Mouse (Mus musculus) adrenal gland, adult 2 months (tissue): Measurements from ENCODE around the gene Hbq1b. TPM values are rescaled to one million over a fixed set of nuclear protein-coding genes. Genes with fewer than 3 reads are reported as not detected.

ENCODE experiments used
- DNase-seq: peaks from one replicate; pipeline ENCODE4 v3.0.0; 2021
- long read RNA-seq: library from polyadenylated mRNA; stranded (forward); transcript quantifications from one replicate; pipeline ENCODE4 v2.0.0, GENCODE M21; 2021
- polyA plus RNA-seq: library from polyadenylated mRNA; depleted of rRNA; stranded (reverse); fragments of >200 nt; gene quantifications from 2 replicates; pipeline ENCODE4 v1.2.3, GENCODE M21; 2012; rRNA removed
- total RNA-seq, 2 experiments: library from RNA; stranded (reverse); gene quantifications; 2 replicates each; pipeline ENCODE4 v1.2.3; 2021

Gene Hbq1b
- total RNA-seq (under 1 TPM in 1 of 2 experiments, not detected in 1; 0.75 TPM), polyA plus RNA-seq (0.36 TPM in 1 of 2 replicates, not detected in the other)
- long read RNA-seq: 0 reads

DNA sequence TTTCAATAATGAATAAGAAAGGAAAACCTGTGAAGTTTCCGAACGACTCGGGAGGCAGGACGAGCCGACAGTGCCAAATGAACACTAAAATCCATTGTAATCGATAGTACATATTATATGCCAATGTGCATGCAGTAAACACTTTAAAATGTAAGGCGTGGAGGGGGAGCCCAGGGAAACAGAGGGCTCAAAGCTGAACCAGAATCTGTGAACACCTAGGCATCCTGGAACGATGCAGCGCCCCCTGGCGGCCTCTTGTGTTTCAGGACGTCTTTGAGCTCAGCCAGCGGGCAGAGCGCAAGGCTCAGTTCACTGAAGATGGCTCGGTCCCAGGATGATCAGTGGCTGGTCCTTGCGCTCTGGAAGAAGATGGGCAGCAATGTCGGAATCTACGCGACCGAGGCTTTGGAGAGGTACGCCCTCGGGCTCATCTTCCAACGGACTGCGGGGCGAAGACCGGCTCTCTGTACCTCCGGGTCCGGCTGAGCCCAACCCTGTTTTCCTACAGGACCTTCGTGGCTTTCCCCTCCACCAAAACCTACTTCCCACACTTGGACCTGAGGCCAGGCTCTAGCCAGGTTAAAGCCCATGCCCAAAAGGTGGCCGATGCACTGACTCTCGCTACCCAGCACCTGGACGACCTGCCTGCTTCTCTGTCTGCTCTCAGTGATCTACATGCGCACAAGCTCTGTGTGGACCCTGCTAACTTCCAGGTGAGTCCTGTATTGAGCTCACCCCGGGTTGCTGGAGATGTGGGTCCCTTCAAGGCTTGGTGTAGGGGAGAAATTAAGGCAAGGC, at the start of gene Hbq1b:
TSS of gene Hbq1b (plus strand) at position 271 of the 798 bp plus-strand sequence.
- peak; percentile 81 for DNase-seq

DNA sequence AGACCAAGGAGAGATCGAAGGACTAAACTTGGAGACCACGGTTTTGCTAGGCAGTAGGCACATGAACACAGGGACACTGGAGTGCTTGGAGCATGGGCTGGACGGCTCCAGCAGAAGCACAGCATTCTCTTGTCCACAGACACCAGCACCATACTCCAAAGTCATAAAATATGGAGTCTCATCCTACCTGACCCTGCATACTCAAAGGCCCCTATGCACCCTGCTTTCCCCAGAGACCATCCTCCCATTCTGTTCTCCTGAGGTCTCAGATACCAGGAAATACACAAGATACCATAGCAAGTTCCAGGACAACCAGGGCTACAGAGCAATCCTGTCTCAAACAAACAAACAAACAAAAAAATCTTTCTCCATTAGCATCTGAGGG, 49.4 kb upstream of the Hbq1b start:
- no peak for DNase-seq

DNA sequence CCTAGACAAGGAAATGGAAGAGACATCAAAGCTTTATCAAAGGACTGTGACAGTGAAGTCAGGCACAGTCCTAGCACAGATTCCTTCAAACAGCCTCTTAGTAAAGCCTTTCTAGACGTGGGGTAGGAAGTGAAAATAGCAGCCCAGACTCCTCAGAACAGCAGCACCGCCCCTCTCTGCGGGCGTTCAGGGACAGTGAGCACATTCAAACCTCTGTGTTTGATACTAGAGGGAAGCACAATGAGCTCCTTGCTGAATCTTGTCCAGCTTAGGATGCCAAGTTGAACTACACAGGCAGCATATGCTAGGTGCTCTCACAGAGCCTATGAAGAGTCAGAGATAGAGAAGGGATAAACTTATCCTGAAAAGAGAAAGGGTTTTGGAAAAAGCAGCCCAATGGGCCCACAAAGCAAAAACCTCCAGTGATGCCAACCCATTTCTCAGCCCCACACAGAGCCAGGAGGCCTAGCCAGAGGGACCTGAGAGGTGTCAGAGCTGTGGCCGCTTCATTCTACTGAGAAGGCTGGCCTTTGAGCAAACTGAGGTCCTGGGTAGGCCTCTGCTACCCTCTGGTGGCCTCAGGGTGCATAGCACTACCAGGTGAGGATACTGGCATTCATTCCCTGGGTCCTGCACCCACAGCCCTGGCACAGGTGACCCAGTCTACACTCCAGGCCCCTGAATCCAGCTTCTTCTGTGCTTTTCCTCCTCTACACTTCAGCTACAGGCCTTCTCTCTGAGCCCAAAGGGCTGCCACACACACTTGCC, 48.5 kb upstream of the Hbq1b start:
- DNase-seq: peak; percentile 78

DNA sequence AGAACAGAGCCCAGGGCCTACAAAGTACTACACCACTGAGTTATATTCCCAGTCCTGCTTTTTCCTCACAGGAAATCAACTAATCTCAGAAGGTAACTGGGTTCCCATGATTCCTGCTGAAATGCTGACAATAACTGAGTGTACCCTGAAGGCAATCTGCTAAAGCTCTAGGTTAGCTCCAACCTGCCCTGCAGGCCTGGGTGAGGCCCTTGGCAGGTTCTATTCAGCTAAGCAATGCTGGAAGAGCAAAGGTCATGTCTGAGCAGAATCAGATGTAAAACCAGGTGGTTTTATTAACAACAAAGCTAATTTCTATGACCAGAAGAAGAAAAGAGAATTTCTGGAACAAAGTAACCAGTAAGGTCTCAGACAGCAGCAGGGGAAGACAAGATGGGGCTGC, 45.4 kb upstream of the Hbq1b start:
- no peak for DNase-seq

DNA sequence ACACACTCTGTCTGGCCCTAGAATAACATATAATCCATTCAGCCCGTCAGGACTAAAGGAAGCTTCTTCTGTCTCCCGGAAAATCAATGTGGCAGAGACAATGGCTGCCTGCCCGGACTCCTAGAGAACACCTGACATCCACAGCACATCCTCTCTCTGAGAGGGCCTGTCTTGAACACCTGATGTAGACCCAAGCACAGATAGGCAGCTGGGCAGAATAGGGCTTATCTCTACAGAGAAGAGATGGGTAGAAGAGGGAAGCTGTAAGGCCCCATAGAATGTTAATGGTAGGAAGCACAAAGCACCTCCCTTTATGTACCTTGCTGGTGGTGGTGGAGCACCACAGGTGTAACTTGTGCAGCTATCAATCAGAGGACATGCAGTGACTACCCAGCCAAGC, 44.6 kb upstream of the Hbq1b start:
- no peak for DNase-seq

DNA sequence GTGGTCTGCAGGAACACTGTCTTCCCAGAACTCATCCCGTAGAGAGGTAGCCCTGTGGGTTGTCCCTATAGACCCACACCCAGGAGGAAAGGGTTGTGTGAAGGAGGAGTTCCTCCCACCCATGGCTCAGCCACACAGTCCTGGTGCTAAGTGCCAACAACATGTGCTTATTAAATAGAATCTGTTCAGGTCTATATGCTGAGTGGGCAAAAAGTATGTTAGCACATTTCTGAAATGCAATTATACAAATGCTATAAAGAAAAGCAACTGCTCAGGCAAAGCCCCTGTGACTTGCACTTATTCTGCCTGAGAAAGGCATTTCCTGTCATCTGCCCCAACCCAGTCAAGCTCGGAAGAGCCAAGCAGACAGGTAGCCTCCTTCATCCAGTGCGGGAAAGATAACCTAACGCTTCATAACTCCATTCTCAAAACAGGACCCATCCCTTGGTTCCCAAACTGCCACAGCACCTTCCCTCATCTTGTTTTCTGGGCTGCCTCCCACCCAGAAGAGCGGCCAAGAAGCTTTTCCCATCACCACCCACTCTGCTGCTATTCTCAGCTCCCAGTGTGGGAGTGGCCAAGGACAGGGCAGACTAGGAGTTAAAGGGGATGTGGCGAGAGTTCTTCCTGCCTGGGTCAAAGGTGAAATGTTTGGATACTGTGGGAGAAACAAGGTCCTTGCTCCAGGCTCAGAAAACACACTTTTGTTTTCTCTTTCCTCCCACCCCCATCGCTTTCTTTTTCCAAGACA, 43.4 kb upstream of the Hbq1b start:
- no peak for DNase-seq

DNA sequence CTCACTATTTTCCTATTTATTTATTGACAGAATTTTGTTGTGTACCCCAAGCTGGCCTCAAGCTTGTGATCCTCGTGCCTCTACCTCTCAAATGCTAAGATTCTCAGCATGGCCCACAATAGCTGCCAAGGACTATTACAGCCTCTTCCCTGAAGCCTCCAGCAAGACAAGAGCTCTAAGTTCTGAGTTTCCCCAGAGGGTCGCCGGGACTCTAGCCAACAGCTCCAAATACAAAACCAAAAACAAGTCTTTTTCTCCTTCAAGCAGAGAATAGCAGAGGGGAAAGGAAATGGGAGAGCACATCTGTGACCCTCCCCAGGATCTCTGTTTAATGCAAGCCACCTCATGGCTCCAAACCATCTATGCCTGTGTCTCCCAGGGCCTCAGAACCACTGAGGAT, 42.7 kb upstream of the Hbq1b start:
- DNase-seq: no peak

DNA sequence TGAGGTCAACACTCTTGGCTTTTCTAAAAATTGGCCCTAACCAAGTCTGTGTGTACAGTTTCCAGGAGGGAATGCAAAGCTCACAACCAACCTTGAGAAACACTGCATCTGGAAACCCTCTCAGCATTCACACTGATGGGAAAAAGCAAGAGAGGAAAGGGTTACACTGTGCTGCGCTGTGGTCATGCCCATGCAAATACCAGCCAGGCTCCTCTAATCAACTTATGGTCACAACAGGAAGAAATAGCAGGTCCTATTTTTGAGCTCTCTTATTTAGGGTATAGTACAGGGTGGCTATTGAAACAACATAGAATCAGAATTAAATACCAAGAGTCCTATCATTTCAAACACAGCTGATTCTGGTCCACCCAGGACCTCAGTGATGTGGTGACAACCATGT, 42.1 kb upstream of the Hbq1b start:
- no peak for DNase-seq

DNA sequence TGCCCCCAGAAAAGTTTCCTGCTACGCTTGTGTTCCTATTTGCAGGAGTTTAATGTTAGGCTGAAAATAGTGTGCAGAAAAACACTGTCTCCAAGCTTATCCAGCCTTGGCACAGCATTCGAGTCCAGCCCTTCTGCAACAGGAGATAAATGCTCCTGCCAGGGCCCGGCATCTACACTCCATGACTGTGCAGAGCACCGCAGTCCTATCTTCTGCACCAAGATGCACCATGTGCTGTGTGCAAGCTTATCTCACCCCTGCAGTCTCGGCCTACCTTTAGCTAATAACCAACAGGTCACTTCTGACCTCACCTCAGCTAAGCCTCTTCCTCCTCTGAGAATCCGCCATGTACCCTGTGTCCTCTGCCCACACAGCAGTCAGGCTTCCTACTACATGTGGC, 41.2 kb upstream of the Hbq1b start:
- no peak for DNase-seq

DNA sequence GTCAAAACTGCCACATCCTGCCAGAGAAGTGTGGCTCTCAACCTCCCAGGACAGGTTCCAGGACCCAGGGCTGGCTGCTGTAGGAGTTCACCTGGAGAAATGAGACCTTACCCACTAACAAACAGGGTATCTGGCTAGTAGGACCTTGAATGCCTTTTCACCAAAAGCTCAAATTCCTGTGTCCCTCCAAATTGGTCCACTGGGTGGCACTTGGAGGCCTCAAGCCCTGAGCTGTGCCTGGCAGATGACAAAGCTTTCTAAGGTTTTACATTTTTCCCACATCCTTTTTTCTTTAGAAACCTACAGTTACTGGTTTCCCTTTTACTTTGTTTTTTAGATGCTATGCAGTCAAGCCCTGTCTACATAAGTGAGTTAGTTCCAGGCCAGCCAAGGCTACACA, 39.7 kb upstream of the Hbq1b start:
- no peak for DNase-seq

DNA sequence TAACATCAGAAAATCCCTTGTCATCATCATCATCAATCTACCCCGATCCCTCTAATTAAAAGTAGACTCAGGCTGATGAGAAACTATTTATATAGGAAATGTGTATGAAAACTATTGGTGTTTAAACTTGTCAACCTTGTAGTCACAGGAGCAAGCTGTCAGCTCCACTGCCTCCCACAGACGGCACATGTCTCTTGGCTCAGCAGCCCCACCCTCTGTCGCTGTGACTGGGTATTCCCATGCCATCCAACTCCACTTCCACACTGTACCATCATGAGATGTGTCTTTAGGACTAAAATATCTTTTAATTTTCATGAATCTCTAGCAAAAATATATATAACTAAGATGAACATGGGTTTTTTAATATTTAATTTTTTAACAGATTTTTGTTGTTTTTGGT, 38.4 kb upstream of the Hbq1b start:
- no peak for DNase-seq

DNA sequence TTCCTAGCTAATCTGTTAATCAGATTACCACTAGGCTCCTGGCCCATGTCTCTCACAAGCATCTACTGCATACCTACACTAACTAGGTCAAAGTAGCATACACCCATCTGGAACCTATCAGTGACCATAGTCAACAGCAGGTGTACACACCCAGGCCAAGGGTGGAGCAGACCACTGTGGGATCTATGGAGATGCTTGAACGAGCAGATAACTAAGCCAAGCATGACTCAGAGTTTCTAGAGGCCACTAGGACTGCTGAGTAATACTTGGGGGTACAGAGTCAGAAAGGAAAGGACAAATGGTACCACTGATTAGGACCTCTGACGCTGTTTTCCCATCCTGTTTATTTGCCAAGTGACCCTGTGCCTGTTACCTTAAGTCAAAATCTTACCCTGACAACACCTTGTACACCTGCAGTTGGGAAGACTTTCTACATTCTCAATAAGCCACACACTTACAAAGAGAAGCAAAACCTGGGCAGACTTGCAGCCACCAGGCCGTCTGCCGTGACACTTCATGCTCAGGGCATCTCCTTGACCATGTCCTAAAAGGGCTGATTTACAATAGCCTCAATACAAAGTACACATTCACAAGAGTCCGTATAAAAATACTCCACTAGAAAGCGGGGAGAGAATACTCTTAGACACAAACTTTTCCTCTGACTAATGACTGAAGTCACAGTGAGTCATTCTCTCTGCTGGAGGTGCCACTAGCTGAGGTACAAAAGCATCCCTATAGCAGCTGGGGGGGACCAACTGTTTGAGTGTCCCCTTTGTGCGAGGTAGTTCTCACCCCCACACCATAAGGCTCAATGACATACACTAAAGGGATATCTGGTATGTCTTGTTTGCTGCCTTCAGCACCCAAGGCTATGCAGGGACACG, 35.6 kb upstream of the Hbq1b start:
- peak; percentile 54 for DNase-seq

DNA sequence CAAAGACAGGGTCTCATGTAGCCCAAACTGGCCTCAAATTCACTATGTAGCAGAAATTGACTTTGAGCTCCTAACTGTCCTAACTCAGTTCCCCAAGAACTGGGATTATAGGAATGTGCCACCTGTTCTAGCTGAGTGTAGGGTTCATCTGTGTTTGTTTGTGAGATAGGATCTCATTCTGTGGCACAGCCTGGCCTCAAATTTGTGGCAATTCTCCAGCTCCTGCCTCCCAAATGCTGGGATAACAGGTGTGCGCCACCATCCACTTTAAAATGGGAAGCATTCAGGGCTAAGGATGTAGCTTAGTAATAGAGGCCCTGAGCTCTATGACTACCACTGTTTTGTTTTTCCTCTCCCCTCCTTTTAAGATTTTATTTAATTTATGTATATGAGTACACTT, 33.6 kb upstream of the Hbq1b start:
- no peak for DNase-seq

DNA sequence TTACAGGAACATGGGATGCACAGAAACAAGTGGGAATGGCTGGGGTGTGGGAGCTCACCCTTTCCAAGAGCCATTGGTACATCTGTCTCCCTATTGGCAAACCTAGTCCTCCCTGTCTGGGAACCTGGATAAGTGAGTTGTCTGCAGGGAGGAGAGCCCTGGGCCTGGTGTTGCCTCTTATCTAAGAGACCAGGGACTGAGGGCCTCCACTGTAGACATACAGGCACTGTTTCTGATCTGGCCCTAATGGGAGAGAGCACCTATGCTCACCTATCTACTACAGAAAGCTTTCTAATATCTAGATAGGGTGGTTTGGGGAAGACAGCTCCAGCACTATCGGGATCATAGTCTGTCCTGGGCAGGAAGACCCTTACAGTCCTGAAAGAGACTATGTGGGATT, 30.6 kb upstream of the Hbq1b start:
- DNase-seq: no peak

DNA sequence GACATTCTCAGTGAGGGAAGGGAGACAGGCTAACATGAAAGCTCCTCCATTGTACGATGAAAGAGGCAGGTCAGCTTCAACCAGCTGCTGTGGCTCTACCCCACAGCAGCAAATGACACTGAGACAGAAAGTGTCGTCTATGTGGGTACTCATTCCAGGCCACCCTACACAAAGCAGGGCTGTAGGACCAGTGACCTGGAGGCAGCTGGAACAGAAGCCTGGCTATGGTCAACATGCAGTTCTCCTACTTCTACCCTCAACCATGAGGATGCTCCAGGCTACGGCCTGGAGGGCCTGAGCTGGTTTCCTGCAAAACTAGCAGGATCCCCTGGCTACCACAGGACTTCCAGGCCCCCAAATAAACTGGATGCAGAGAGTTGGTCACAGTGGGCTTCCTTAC, 30.2 kb upstream of the Hbq1b start:
- DNase-seq: no peak

DNA sequence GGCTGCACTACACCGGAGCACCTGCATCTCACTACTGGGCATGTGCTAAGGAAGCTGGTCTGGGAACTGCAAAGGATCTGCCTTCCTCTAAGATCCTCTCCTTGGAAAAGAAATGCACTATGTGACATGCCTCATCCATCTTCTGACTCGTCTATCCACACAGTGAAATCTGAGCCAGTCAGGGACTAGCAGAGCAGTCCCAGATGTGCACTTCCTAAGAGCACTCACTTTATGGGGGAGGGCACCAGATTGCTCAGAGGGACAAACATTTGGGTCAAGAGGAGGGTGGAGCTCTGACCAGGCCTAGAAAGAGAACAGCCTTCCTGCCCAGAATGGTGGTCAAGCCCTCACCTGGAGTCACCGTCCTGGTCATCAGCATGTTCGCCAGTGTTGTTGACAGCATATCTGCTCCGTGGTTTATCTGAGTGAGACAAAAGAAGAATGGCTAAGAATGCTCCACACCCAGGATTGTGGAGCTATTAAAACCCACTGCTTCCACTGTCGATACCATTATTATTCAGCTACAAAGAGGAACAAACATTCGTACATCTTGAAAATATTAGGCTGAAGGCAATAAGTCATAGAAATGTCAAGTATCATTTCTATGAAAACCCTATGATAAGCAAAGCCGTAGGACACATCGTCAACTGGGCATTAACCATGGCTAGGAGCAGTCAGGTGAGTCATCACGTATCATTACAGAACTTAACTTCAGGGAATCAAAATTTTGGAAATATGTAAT, 23.9 kb upstream of the Hbq1b start:
- DNase-seq: peak; percentile 49

DNA sequence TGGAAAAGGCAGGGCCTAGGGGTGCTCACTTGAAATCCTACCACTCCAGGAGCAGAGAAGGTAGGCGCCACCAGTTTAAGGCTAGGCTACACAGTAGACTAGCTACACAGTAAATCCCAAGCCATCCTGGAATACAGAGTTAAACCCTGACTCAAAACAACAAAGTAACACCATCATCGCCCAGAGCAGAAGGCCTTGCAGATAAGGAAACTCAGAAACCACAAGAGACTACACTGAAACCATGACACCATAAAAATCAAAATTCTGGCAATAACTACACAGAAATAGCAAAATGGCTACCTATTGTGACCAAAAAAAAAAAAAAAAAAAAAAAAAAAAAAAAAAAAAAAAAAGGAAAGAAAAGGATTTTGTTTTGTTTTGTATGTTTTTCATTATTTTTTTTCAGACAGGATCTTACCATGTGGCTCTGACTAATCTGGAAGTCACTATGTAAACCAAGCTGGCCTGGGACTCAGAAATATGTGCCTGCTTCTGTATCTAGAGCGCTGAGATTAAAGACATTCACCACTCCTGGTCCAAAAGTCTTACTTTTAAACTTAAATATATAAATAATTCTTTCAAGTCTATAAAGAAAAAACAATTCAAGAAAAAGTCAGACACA, 21.5 kb upstream of the Hbq1b start:
- DNase-seq: no peak

DNA sequence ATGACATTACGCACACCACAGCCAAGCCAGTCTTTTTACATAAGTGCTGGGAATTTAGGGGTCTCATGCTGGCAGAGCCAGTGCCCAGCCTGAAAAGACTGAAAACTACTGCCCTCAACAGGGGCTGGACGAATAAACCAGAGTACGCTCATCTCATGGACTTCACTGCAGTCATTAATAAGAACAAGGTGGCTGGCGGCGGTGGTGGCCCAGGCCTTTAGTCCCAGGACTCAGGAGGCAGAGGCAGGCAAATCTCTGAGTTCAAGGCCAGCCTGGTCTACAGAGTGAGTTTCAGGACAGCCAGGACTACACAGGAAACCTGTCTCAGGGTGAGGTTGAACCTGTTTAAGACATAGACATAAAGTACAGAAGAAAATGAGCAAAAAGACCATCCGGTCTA, 20.6 kb upstream of the Hbq1b start:
- no peak for DNase-seq

DNA sequence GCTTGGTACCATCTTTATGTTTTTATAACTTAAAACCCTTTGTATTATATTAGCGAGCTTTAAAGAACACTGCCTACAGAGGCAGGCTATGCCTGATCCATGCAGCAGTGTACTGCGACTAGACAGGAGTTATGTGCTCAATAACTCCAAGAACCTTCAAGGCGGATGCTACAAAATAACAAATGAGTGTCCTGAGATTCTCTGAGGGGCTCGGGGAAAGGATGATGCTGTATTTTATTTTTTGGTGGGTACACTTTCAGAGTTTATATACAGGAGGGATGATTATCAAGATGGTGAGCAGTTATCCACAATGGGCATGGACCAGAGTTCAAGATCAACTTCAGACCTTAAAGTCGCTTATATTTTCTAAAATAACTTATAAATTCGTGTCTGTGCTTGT, 20.0 kb upstream of the Hbq1b start:
- DNase-seq: no peak

DNA sequence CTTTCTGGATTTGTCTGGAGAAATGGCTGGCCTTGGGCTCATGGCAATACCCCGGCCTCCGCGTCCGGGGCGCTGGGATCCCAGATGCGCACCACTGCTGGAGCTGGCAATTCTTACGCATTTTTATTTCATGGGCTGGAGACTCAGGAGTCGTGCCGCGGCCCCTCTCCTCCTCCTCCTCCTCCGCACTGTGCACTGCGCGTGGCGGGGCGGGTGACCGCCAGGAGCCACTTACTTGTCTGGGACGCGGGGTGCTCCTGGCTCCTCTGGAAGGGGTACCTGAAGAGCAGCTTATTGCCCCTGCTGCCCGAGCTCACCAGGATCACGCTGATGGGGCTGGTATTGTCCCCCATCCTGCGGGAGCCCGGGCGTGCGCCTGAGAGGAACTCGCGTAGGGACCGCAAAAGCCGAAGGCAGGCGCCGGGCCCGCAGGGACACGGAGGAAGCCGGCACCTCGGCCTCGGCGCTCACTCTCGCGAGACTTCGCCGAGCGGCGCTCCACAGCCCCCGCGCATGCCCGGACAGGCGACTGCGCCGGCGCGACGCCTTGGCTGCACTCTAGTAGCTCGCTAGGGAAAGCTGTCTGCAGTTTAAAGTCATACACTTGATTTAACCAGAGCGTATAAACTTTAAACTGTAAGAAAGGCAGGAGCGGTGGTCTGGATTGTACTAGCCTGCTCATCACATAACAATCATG, 19.4 kb upstream of the Hbq1b start, which contains the start of gene Nprl3:
TSS of gene Nprl3 (minus strand) at position 520 of the 697 bp plus-strand sequence.
- DNase-seq: peak; percentile 98
